ENCODE assay signal across 11 mouse cellular contexts in genomic region chr2:29553945-29554634, GRCm38 (mm10).
DNase-seq lines count a peak whose midpoint lies in the region; ATAC-seq and TF ChIP-seq lines count a peak whose summit lies in the region.
"Had no signal": no experiment of that assay in that cellular context is flagged by ENCODE, and none has a peak within 500 bp of the region (broad histone marks: within the 10 kb centered on the region; RNA-seq: fewer than 3 reads in every experiment).

No protein-coding gene starts in this region.

- H3K4me1 ChIP-seq in heart, embryonic 12.5 days (replicated peaks), result peaks cover 7% of the 10 kb centered on the region
- no peaks in the 10 kb centered on the region for H3K4me1 ChIP-seq in testis, adult 2 months (ENCODE audit: control insufficient read depth, insufficient read depth, low read length)
- H3K4me1 ChIP-seq: embryonic facial prominence, embryonic 13.5 days; limb, embryonic 13.5 days; stomach, embryonic 15.5 days had no signal

- no peaks in the 10 kb centered on the region for H3K36me3 ChIP-seq in heart, embryonic 12.5 days
- no peaks in the 10 kb centered on the region for H3K36me3 ChIP-seq in testis, adult 2 months (ENCODE audit: control insufficient read depth, insufficient read depth, low read length)
- H3K36me3 ChIP-seq: embryonic facial prominence, embryonic 13.5 days; limb, embryonic 13.5 days; stomach, embryonic 15.5 days had no signal

- WGBS in heart, embryonic 12.5 days, result 65% methylated on average over 4 of the region's 4 CpGs

- peak; percentile 26 for DNase-seq in heart, adult 8-10 months (ENCODE audit: low spot score)
- no peak for DNase-seq in testis, postnatal 14 days (ENCODE audit: low spot score)
- peak; percentile 71 for DNase-seq in brain, embryonic 14.5 days (ENCODE audit: low read depth)
- peak; percentile 49 to 79 for DNase-seq in kidney, postnatal 25 days
- DNase-seq in retina, embryonic 14.5 days (ENCODE audit: low spot score), result peak; percentile 75
- DNase-seq in Muller cell, postnatal 12 days (ENCODE audit: inconsistent ontology term), result no peak

- no peak for TF ChIP-seq POLR2A in testis, adult 2 months (IDR thresholded peaks at IDR 0.05; ENCODE audit: control insufficient read depth, low read depth, low read length)
- TF ChIP-seq POLR2A in brain, embryonic 14.5 days (IDR thresholded peaks at IDR 0.05; ENCODE audit: borderline replicate concordance, extremely low read depth, insufficient read depth, insufficient read length, poor library complexity, severe bottlenecking), result no peak

- peak; percentile 56; the same call in 1 of the 2 replicates for TF ChIP-seq CTCF in testis, adult 2 months (IDR thresholded peaks at IDR 0.05; ENCODE audit: control insufficient read depth, insufficient read depth, insufficient replicate concordance, low read depth, low read length)
- TF ChIP-seq CTCF in brain, embryonic 14.5 days (IDR thresholded peaks at IDR 0.05; ENCODE audit: borderline replicate concordance, extremely low read depth, insufficient read depth, insufficient read length), result peak; percentile 63; the same call in 1 of the 2 replicates

- H3K4me3 ChIP-seq in heart, embryonic 12.5 days, result no peak overlapping the region
- no peak overlapping the region for H3K4me3 ChIP-seq in testis, adult 2 months (ENCODE audit: control insufficient read depth, low read depth, low read length)
- H3K4me3 ChIP-seq: embryonic facial prominence, embryonic 13.5 days; limb, embryonic 13.5 days; stomach, embryonic 15.5 days had no signal

- H3K9ac ChIP-seq in heart, embryonic 12.5 days, result no peak overlapping the region
- H3K9ac ChIP-seq: embryonic facial prominence, embryonic 13.5 days; limb, embryonic 13.5 days; stomach, embryonic 15.5 days had no signal

- H3K9me3 ChIP-seq in heart, embryonic 12.5 days (replicated peaks), result no peaks in the 10 kb centered on the region
- H3K9me3 ChIP-seq: embryonic facial prominence, embryonic 13.5 days; limb, embryonic 13.5 days; stomach, embryonic 15.5 days had no signal

- no peak overlapping the region for H3K4me2 ChIP-seq in heart, embryonic 12.5 days
- H3K4me2 ChIP-seq: embryonic facial prominence, embryonic 13.5 days; limb, embryonic 13.5 days; stomach, embryonic 15.5 days had no signal

- ATAC-seq in heart, embryonic 12.5 days (ENCODE audit: insufficient number of reproducible peaks, low FRiP score), result no peak

- no peaks in the 10 kb centered on the region for H3K27me3 ChIP-seq in heart, embryonic 12.5 days (replicated peaks)
- no peaks in the 10 kb centered on the region for H3K27me3 ChIP-seq in testis, adult 2 months (ENCODE audit: control insufficient read depth, insufficient read depth, low read length)
- H3K27me3 ChIP-seq: embryonic facial prominence, embryonic 13.5 days; limb, embryonic 13.5 days; stomach, embryonic 15.5 days had no signal

- H3K27ac ChIP-seq in heart, embryonic 12.5 days (ENCODE audit: poor library complexity, severe bottlenecking), result no peak overlapping the region
- no peak overlapping the region for H3K27ac ChIP-seq in testis, adult 2 months (ENCODE audit: control insufficient read depth, insufficient read depth, low read depth, low read length)
- H3K27ac ChIP-seq: embryonic facial prominence, embryonic 13.5 days; limb, embryonic 13.5 days; stomach, embryonic 15.5 days had no signal

Comparison
In these comparisons a context has a peak if more than half of its experiments do, and no peak if none do; other contexts are left out.
1. DNase-seq: peak in heart, adult 8-10 months (single experiment), brain, embryonic 14.5 days (single experiment), kidney, postnatal 25 days (2 of 2) and retina, embryonic 14.5 days (single experiment); none in testis, postnatal 14 days (single experiment) and Muller cell, postnatal 12 days (single experiment).